Mouse (Mus musculus) CD4-positive naive resting alpha-beta T cell, adult 57 days (primary cell): ENCODE results near the gene Grm3. TPM values are rescaled to one million over a fixed set of nuclear protein-coding genes. Genes with fewer than 3 reads are reported as not detected.

Experiments used
- total RNA-seq: library from RNA; stranded (reverse); gene quantifications from one replicate; pipeline ENCODE4 v1.2.4, GENCODE M21; 2023

Grm3 gene
- total RNA-seq: not detected

GRCm38 (mm10) chr5:9724956-9725600 lies at the start of gene Grm3:
Gene Grm3 (minus strand): TSS chr5:9725170.

